Mouse (Mus musculus) heart, postnatal 14 days (tissue): ENCODE results near the gene Fam114a2. TPM values are rescaled to one million over a fixed set of nuclear protein-coding genes. Genes with fewer than 3 reads are reported as not detected.

ENCODE experiments used
- DNase-seq, 2 experiments: peaks; one replicate each; pipeline ENCODE4 v3.0.0; 2021 to 2022
- intact Hi-C: fragments of 180-260 bp; cut with DNase I; formaldehyde crosslinking; loops from one replicate; pipeline ENCODE4 v1.15.1; 2025
- total RNA-seq, 2 experiments: library from RNA; stranded (reverse); gene quantifications; 2 replicates each; pipeline ENCODE4 v1.2.3; 2021

Fam114a2 gene
- total RNA-seq, 2 experiments from 2014 or later = 41.5 to 42.8 TPM

GRCm38 (mm10) chr11:57465025-57465424 lies 53.4 kb downstream of the Fam114a2 start:
- DNase-seq = no peak
- intact Hi-C loops = loop anchor here (5.0 kb wide), 2 partner anchors 153 to 448 kb away; no protein-coding TSS in a partner anchor

DNA sequence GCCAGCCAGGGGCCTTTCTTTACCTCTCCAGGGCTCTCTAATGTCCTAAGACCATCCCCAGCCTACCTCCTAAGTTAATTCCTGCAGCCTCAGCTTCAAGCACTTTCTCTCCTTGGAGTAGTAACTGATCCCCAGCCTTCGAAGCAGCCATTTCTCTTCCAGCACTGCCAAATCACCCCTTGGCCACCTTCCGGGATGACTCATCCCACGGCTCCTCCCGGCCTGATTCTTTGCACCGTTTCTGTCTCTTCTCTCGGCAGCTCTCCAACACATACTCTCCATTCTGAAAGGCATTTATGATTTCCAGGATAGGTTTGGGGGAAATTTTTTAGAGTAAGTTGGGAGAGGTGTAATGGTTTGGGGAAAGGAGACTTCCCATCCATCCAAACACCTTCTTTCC lies 58.7 kb downstream of the Fam114a2 start:
- intact Hi-C loops = no loop called here
- peak in 1 of 2 experiments; percentile 27 for DNase-seq

DNA sequence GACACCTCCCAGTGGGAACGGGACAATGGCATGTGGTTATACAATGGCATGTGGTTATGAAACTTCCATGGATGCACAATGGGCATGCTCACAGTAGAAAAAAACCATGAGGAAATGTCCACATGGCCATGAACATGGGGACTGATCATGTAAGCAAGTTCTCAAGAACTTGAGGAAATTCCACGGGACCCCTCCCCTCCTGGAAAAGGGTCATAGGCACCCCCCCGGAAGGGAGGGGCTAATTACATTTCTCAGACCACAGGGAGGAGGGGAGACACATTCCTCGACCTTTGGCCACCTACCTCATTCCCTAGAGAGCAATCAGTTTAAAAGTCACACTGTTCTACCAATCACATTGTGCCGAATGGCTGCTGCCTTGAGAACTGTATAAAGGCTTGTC lies 64.0 kb downstream of the Fam114a2 start:
- intact Hi-C loops = no loop called here
- DNase-seq = no peak

DNA sequence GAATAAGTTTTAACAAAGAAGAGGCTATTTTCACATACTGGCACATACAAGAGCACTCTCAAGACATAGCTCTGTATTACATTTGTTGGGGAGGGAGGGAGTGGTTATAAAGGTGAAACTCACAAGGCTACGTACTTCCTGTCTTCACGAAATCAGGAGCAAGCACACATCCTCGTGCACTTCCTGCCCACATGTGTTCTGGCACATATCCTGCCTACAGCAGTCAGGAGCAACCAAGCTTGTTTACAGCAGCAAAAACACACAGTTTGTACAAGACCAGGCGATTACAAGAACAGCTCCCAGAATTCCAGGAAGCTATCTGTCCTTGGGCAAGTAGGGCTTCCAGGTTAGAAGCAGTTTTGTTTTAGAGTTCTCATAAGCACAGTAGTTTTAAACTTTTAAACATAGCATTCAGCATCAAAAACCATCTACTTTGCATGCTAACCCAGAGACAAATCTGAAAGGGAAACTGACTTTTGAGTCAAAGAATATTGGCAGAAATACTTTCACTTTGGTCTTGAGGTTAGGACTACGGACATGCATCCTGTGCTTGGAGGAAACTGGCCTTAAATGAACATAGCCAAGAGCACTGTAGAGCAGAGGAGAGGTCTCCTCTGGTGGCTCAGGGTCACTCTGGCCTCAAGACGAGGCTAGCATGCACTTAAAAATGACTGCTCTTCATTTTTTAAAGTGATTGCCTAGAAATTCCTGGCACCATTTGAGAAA lies 73.0 kb downstream of the Fam114a2 start:
- no peak for DNase-seq
- intact Hi-C loops = no loop called here

- intact Hi-C loops = no loop called here
- DNase-seq = peak; percentile 40 to 72
Measured at GRCm38 (mm10) chr11:57434153-57434552, 84.3 kb downstream of the Fam114a2 start.

Other genes with a start within 250 kb of the Fam114a2 start
- gene Mfap3, start within 50 bp of the Fam114a2 start, total RNA-seq = 10 to 100 TPM; 17.6 to 18.7 TPM
- gene Galnt10, start 126.8 kb upstream of the Fam114a2 start, total RNA-seq = 10 to 100 TPM; 11.1 to 12.8 TPM